Mouse (Mus musculus): ENCODE data around the gene Gdf5.

The Gdf5 gene

DNA sequence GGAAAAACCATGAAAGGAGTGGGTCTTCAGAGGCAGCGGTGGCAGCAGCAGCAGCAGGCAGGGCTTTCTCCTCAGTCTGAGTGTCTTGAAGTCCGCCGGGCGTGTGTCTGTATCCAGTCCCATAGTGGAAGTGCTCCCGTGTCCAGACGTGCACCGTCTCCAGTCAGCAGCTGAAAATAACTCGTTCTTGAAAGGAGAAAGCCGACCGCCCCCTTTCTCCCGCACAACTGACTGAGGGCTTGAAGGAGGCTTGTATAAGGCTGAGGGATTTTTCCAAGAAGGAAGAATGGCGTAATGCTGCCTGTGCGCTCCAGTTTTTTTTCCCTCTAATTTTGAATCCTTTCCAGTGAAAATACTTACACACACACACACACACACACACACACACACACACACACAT is at the start of gene Gdf5:
Gdf5 (minus strand) TSS at position 244 of the 400 bp plus-strand sequence.
- DNase-seq: no peak

DNA sequence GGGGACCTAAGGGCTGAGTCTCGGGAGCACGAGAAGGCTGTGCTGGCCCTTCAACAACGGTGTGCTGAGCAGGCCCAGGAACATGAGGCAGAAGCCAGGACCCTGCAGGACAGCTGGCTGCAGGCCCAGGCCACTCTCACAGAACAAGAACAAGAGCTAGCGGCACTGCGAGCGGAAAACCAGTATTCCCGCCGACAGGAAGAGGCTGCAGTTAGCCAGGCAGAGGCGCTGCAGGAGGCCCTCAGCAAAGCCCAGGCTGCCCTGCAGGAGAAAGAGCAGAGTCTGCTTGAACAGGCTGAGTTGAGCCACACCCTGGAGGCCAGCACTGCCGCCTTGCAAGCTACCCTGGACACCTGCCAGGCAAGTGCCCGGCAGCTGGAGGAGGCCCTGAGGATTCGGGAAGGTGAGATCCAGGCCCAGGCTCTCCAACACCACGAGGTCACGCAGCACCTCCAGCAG is 46.7 kb upstream of the Gdf5 start:
- no peak for DNase-seq

DNA sequence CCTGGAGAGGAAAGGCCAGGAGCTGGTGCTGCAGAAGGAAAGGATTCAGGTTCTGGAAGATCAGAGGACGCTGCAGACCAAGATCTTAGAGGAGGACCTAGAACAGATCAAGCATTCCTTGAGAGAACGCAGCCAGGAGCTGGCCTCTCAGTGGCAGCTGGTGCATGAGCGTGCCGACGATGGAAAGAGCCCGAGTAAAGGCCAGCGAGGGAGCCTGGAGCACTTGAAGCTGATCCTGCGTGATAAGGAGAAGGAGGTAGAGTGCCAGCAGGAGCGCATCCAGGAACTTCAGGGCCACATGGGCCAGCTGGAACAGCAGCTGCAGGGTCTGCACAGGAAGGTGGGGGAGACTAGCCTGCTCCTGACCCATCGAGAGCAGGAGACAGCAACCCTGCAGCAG is 46.0 kb upstream of the Gdf5 start:
- no peak for DNase-seq

DNA sequence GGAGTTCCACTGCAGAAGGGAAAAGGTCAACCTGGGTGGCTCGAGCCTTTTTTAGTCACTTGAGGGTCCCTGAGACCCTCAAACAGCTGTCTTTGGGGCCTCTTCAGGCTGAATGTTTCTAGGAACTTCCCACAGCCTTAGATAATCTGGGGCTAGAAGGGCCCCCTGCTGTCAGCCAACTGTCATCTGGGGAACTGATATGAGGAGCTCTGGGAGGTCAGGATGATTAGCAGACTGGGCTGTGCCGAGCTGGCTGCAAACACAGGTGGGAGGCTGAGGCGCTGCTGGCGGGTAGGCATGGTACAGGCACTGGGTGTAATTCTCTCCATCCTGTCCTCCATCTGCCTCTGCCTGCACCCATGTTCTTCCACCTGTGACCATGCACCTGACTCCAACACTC is 43.9 kb upstream of the Gdf5 start:
- DNase-seq: peak; percentile 61

DNA sequence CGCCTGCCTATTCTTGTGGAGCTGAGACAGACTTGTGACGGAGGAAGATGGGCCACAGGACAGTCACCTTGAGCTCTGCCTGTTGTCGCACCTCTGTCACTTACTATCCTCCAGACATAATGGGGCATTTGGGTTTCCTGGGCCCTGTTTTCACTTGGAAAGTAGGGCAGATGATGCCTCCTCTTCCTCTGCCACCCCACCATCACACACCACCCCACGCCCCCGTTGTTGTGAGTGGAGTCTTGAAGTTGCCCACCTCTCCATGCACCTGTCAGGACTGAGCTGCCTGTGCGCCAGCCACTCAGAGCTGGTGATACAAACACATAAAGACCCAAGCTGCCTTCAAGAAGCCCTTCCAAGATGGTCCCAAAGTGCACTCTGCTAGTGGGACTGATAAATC is 42.0 kb upstream of the Gdf5 start:
- peak; percentile 65 for DNase-seq

DNA sequence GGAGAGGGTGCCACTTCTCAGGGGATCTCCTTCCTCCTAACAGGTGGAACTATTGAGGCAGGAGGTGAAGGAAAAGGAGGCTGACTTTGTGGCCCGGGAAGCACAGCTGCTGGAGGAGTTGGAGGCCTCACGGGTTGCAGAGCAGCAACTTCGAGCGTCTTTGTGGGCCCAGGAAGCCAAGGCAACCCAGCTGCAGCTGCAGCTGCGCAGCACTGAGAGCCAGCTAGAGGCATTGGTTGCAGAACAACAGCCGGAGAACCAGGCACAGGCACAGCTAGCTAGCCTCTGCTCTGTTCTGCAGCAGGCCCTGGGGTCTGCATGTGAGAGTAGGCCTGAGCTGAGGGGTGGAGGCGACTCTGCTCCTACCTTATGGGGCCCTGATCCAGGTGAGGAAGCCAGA is 40.6 kb upstream of the Gdf5 start:
- DNase-seq: peak; percentile 82

DNA sequence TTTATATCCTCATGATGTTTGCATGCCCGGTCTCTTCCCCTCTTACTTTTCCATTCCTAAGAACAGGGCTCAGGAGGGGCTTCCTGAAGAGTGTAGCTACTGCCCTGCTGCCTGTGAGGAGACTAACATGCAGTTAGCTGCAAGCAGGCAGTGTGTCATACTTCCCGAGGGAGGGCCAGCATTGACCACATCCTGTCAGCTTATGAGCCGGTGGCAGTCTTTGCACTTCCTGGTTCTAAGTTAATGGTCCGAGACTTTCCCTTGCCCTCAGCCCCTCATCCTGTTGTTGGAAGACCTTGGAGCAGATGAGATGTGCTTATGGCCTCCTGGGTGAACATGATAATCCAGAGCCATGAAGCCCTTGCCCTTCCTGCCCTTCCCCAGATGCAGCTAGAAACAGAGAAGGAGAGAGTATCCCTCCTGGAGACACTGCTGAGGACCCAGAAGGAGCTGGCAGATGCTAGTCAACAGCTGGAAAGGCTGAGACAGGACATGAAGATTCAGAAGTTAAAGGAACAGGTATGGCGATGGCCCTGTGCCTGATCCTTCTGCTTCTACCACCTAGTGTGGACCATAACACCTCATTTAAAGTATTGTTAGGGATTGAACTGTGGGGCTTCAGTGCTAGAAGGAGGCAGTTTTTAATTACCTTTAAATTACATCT is 34.3 kb upstream of the Gdf5 start:
- peak; percentile 64 for DNase-seq

DNA sequence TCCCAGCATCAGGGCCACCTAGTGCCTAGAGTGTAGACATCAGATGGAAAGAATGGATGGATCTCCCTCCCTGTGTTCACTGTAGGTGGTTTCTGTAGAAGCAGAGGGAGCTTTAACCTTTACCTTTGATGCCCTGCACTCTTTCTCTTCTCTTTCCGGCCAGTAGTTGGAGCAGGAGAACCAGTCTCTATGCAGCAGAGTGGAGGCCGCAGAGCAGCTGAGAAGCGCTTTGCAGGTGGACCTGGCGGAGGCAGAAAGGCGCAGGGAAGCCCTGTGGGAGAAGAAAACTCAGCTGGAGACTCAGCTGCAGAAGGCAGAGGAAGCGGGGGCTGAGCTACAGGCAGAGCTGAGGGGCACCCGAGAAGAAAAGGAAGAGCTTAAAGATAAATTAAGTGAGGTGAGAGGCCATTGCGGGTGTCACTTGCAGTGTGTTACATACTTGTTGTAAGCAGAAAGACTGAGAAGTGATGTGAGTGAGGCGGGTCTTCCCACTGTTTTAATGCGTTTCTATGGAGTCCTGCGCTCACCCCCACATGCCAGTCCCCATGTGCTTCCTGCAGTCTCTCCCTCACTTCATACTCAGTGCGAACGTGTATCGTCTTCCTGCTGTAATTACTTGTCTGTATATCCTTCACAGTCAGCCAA is 29.0 kb upstream of the Gdf5 start:
- DNase-seq: peak; percentile 79

DNA sequence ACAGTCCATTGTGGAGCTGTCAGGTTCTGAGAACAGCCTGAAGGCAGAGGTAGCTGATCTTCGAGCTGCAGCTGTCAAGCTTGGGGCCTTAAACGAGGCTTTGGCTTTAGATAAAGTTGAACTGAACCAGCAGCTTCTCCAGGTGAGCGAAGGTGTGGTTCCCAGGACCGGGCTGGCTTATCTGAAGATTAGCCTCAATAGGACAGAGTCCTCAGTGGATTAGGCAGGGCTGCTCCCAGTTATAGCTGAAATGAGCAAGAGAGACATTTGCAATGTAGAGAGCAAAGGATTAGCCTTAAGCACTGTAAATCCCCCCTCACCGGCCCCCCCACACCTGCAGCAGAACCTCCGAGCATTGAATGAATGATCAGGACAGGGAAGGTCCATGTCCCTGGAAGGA is 28.2 kb upstream of the Gdf5 start:
- DNase-seq: no peak

DNA sequence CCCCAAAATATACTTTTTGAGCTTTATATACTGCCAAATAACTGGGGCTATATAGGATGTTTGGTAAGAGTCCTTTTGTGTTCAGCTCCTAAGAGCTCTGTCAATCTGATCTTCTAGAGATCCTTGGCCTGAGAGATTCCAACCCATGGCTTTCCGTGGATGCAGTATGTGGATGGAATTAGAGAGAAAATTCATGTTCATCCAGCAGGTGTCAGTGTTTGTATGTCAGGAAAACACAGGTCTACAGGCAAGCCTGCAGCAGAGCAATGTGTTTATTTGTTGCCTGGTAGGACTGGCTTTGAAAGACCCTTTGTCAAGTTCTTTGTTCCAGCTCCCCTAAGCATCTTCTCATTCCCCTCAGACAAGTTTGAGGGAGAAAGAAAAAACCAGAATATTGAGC is 17.8 kb upstream of the Gdf5 start:
- no peak for DNase-seq

DNA sequence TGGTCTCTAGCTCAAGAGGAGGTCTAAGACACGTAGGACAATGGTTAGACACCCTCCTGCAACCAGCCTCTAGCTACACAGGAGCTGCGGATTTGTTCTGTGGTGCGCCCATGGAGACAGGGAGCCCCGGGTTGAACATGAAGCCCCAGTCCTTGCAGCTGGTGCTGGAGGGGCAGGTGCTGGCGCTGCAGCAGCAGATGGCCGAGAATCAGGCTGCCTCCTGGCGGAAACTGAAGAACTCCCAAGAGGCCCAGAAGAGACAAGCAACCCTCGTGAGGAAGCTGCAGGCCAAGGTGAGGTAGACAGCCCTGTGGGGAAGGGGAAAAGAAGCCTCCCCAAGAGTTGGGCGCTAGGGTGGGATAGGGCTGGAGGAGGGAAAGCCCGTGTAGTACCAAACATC is 16.7 kb upstream of the Gdf5 start:
- DNase-seq: no peak

DNA sequence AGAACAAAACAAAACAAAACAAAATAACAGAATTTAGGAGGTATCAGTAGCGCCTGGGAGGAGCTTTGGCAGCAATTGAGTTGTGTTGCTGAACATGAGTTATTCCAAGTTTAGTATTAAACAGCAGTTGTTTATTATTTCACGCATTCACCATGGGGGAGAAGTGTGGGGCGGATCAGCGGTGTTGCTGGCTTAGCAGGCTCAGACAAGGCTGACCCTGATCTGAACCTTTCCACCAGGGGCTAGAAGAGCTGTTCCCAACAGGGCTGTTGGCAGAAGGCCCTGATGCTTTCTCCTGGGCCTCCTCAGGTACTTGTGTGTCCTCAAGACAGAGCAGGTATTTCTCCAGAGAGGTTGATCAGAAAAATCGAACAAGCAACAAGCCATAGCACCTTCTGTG is 14.8 kb upstream of the Gdf5 start:
- DNase-seq: no peak

DNA sequence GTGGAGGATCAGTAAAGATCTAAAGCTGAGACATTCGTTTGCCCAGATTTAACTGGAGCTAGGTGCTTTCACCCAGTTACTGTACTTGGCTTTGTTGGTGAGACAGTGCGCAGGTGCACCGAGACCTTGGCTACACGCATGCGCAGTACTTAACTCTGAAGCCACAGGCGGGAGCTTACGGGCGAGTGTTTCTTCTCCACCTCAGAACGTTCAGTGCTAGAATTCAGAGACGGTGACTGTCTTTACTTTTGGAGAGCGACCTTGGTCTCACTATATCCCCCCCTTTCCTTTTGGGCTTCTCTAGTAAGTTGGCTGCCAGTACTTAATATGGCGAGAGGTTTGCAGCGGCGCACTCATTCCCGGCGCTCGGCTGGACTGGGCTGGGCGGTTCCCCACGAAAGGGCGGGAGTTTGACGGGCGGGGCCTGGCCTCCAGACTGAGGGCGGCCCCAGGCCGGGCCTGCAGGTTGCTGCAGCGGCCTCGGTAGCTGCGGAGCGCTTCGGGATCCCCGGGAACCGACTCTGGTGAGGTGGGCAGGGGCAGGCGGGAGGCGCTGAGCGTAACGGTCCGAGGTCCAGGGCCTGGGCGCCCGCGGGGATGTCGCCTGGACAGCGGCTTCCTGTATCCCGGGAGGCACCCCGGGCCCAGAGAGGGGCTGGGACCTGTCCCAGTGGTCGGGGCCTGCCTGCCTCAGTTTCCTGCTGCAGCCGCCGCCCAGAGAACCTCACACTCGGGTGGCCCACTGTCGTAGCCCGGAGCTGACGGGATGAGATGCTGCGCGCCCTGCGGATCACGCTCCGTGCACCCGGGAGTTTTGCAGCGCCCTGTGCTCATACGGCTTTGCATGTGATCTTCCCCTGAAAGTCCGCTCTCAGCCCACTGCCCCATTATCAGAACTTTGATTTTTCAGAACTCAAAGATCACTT is 11.2 kb upstream of the Gdf5 start, which contains the start of gene Cep250:
Cep250 (plus strand) TSS at position 325 of the 926 bp plus-strand sequence.
- peak; percentile 87 for DNase-seq

DNA sequence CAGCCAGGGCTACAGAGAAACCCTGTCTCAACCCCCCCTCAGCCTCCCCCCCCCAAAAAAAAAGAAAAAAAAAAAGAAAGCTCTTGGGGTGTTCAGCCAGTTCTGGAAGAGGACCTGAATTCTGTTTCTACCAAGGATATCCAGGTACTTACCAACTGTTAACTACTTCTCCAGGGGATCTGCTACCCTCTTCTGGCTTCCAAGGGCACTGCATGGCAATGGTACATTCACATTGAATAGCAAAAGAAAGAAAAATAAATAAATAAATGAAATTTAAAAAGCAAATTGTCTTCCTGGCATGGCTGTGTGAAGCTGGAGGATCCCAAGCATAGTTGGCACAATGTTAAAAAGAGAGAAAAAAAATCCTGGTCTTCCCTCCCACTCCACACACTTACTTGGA is 6.8 kb upstream of the Gdf5 start:
- DNase-seq: peak; percentile 73

DNA sequence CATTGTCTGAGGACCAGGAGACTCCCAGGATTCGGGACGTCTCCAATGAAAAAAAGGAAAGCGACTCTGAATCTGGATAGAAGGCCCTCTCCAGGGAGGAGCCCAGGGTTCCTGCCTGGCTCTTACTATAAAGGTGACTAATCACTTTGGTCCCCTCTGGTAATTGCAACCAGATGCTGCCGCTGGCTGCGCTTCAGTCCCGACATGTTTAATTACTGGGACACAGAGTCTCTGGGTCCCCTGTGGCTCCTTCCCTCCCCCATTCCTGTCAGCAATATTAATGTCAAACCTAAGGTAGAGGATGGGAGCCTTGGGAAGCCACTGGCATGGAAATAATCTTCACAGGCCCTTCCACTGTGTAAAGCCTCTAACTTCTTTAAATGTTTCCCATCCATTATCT is 4.2 kb upstream of the Gdf5 start:
- no peak for DNase-seq

DNA sequence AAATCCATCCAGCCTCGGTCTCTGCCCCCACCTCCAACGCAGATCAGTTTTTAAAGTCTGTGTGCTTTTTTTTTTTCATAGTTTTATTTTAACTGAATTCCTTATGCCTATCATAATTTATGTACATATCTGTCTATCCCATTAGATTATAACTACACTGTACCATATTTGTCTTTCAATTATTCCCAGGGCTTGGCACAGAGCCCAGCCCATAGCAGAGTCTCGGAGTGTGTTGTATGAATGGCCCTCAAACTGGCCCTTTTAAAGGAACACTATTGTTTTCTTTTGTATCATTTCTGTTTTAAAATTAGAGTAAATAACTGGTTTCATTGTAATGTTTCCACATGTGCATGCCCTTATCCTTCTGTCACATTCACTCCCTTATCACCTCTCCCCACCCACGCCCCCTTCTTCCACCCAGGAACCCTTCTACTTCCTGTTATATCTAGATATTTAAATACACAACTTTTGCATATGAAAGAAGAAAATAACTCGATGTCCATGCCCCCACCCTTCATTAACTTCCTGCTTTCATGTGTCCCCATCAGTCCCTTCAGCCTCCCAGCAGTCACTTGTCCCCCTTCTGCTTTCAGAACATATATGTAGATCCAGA is 2.3 kb upstream of the Gdf5 start:
- DNase-seq: no peak

DNA sequence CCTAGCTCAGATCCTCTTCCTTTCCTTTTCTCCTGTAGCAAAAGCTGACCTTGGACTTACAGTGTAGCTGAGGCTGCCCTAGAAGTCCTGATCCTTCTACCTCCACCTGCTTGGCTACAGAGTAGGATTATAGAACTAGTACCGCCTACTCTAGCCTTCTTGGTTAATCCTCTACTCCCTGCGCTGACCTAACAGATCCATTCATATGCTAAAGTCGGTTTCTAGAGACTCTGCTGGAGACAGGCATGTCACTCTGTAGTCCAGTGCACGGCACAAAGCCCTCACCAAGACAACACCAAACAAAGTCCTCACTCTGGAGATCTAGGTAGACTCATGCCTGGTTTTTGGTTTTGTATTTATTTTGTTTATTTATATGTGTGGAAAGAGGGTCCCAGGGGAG is 1.3 kb upstream of the Gdf5 start:
- no peak for DNase-seq

DNA sequence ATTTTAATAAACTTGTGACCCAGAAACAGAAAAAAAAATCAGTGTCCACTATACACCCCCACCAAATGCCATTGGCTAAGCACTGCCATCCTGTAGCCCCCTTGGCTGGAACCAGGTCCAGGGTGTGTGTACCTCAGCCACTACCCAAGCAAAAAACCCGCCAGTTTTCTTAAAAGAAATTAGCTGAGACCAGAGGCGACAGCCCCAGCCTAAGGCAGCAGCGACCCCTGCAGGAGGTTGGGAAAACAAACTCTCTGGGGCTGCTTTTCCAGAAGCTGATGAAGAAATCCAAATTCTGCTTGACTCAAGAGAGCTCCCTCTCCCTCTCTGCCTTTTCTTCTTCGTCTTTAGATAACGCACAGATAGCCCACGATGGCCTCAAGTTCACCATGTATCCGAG is 902 bp upstream of the Gdf5 start:
- DNase-seq: peak; percentile 89

DNA sequence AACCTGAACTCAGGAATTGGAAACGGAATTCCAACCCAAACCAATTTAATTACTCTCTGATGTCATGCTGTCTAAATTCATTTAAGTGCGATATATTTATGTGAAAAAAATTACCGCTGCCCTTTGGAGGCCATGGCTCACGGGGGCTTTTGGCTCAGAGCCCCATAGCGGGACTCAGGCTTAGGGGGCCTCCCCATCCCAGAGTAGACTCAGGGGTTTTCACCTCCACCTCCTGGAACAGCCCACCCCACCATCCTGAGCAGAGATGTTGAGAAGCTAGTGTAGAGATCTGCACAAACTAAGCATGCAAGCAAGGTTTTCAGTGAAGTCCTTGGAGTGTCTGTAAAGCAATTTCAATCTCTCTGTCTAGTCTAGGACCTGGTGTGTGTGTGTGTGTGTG is 413 bp upstream of the Gdf5 start:
- no peak for DNase-seq

DNA sequence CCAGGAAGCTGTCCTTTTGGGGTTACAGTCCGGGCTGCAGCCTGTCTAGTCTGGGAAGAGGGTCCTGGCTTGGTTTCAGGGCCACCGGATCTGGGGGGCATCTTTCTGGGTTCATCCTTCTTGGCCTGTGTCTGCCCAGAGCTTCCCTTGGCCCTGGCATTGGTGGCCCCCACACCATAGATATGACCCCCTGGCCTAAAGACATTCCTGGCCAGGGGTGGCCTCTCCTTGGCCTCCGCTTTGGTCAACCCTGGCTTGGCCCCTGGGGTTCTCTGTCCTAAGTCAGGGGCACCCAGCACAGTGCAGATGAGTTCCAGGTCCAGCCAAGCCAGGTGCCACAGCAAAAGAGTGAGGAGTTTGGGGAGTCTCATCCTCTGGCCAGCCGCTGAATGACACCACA is 482 bp downstream of the Gdf5 start:
- no peak for DNase-seq

DNA sequence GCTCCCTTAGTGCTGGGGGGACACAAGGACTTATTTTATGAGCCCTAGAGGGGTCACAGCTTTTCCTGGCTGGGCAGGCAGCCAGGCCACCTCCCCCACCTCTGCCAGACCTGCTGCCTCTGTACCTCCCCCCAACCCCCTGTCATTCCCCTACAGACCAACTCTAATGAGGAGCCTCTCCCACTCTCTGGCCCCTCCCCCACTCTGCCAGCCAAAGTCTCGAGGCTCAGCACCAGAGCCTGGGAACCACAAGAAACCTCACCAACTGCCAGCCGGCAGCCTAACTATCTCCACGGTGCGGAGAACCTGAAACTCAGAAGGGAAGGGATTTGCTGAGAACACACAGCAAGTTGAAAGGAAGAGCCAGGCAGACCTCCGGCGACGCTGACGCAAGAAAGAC is 1.7 kb downstream of the Gdf5 start:
- peak; percentile 38 for DNase-seq

DNA sequence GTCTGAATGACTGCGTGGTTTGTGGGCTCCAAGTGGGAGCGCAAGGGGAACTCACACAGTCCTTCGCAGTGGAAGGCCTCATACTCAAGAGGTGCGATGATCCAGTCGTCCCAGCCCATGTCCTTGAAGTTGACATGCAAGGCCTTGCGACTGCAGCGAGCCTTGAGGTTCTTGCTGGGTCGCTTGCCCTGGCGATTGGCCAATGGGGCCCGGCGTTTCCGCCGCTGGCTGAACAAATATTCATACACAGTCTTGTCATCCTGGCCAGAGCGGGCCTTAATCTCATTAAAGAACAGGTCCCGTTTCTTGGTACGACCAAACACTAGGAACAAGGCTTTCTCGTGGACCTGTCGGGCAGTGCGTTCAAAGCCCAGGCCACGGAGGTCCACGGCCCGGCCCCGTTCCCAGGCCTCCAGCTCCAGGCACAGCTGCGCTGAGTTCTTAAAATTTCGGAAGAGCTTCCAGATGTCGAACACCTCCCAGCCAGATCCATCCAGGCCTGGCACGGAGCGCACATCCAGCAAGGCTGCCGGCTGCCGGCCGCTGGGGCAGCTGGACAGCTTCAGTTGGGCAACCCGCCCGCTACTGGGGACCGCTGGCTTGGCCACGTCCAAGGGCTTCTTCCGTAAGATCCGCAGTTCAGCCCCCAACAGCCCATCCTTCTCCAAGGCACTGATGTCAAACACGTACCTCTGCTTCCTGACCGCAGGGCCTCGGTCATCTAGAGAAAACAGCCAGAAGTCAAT is 3.3 kb downstream of the Gdf5 start:
- no peak for DNase-seq

DNA sequence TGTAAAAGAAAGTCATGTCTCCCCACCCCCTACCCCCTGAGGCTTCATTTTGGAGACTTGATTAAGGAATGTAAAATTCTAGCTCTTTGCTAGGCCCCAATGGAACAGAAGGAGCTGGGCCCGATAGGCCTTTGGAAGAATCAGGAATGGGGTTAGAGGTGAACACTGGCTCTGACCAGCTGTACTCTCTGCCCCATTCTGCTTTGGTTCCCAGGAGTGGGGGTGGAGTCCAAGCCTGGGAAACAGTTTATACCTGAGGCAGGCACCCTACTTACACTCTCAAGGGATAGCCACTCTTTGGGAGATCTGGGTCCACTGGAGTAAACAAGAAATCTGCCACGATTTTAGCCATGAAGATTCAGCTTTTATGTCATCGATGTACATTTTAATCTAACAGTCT is 4.5 kb downstream of the Gdf5 start, which contains the start of gene Gm15557:
Gm15557 (plus strand) TSS at position 48 of the 400 bp plus-strand sequence.
- DNase-seq: no peak

All from thymus, postnatal 4 days (tissue).